Mouse (Mus musculus) bone marrow macrophage, adult 2 months (primary cell): Measurements from ENCODE around the gene Tprgl. TPM values are rescaled to one million over a fixed set of nuclear protein-coding genes. Genes with fewer than 3 reads are reported as not detected.
A peak's percentile ranks its signal among the peaks of the same experiment; 100 is the strongest.

Experiments used
- H3K27ac ChIP-seq: 2 replicates; pipeline ENCODE4 v1.5.1; 2012; ENCODE audit warnings: low read depth, low read length; ENCODE audit not compliant: insufficient read depth
- H3K4me1 ChIP-seq: 2 replicates; pipeline ENCODE4 v1.6.1; 2012; ENCODE audit warnings: low read length; ENCODE audit not compliant: control insufficient read depth, insufficient read depth
- H3K4me3 ChIP-seq: 2 replicates; pipeline ENCODE4 v1.5.1; 2012; ENCODE audit warnings: mild to moderate bottlenecking, low read length, moderate library complexity; ENCODE audit not compliant: insufficient read depth
- CTCF ChIP-seq: IDR thresholded peaks from 2 replicates; pipeline ENCODE4 v1.5.1; 2012; ENCODE audit warnings: low read depth, mild to moderate bottlenecking, low read length, moderate library complexity
- POLR2A ChIP-seq: IDR thresholded peaks from 2 replicates; pipeline ENCODE4 v1.6.1; 2012; ENCODE audit warnings: mild to moderate bottlenecking, low read depth, low read length, borderline replicate concordance
- polyA plus RNA-seq: library from polyadenylated mRNA; stranded (reverse); fragments of >200 nt; gene quantifications from 2 replicates; pipeline ENCODE4 v1.2.4, GENCODE M21; 2012; ENCODE audit not compliant: missing spikeins, insufficient read depth, insufficient read length

The Tprgl gene
- polyA plus RNA-seq = 117 and 127 TPM in 2 replicates

DNA sequence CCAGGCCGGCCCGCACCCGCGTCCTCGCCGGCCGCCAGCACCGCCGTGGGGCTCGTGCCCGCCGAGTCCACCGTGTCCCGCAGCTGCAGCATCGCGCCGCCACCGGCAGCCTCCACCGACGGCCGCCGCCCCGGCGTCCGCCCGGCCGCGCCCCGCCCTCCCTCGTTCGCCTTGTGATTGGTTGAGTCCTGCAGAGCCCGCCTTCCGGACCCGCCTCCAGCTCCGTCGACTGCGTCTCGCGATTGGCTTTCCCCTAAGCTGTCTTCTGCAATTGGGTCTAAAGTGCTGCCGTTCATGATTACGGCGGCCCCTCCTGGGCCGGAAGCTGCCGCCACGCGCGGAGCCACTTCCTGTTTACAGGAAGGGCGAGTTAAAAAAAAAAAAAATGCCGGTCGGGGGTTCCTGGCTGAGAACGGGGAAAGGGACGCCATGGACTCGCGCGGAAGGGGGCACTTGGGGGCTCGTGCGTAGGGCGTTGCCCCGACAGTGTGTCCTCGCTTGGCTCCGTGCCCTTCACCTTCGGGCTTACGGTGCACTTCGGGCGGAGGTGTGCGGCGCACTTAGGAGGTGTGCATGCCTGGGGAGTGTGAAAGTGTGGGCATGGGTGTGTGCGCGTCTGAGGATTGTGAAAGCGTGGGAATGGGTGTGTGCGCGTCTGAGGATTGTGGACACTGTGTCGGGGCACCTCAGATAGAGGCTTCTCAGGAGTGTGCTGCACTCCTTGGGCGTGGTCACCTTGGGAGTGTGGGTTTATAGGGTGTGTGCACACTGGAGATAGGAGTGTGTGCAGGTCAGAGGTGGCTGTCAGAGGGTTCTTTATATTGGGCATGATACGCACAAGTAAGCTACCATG, at the start of gene Tprgl:
Gene Tprgl (minus strand): TSS at position 129 of the 853 bp plus-strand sequence.
- H3K4me1 ChIP-seq = peaks cover 5% of the 10 kb centered on the region; the same call in 1 of the 2 replicates
- peak within 1 kb of the TSS; percentile 96 for H3K4me3 ChIP-seq
- TF ChIP-seq CTCF (no peak), POLR2A (no peak; the same call in 1 of the 2 replicates)
- peak within 1 kb of the TSS; percentile 38 for H3K27ac ChIP-seq

DNA sequence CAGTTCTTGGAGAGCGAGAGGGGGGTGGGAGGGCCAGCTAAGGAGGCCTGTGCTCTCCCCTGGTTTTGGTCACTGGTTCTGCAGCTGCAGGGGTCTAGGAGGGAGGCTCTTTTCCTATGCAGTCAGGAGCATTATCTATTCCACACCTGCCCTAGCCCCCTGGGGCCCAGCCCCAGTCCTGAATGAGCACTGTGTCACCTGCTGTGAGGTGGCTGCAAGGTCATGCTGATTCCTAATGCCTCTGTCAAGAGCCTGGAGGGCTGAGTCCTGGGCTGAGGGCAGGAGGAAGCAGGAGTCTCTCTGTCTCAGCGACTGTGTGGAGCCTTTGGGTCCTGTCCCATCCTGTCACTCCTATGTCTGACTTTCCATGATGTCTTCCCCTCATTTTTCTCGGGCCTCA, 49.4 kb upstream of the Tprgl start:
- H3K4me1 ChIP-seq = no peaks in the 10 kb centered on the region
- TF ChIP-seq POLR2A = no peak
- no peak for TF ChIP-seq CTCF
- no peak overlapping the region for H3K27ac ChIP-seq
- no peak overlapping the region for H3K4me3 ChIP-seq

DNA sequence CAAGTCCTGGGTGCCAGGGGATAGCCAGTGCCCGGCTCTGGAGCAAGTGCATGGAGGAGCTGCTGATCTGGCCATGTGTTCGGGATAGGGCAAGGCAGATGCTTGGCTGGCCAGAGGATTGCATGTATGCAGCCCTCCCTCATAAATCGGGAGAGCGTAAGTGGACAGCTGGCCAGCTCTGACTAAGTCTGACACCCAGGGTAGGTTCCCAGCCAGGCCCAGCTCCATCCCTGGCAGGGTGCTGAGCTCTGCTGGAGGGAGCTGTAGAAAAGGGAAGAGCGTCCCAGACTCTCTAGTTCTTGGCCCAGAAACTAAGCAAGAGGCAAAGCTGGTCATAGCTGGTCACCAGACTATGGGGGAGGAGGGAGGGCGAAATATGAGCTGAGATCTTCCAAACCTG, 48.6 kb upstream of the Tprgl start:
- no peak for TF ChIP-seq POLR2A
- Histone ChIP-seq H3K4me3 (no peak overlapping the region), H3K4me1 (no peaks in the 10 kb centered on the region), H3K27ac (no peak overlapping the region)

DNA sequence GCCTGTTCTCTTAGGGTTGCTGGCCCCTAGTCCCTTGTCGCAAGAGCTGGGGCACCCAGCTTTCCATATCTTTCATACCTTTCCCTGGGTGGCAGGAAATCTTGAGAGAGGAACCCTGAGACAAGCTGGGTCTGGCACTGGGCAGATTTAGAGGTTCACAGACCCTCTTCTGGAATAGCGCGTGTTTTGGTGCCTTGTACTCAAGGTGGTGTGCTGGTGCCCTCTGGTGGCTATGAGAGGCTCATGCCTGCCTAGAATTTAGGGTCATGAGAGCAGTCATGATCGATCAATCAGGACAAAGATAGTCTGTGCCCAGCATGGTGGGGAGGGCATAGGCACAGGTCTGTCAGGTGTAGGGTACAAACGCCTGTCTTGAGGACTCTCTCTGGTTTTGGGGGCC, 46.8 kb upstream of the Tprgl start:
- TF ChIP-seq CTCF (peak; percentile 73), POLR2A (no peak)
- no peak overlapping the region for H3K27ac ChIP-seq
- no peak overlapping the region for H3K4me3 ChIP-seq
- no peaks in the 10 kb centered on the region for H3K4me1 ChIP-seq

DNA sequence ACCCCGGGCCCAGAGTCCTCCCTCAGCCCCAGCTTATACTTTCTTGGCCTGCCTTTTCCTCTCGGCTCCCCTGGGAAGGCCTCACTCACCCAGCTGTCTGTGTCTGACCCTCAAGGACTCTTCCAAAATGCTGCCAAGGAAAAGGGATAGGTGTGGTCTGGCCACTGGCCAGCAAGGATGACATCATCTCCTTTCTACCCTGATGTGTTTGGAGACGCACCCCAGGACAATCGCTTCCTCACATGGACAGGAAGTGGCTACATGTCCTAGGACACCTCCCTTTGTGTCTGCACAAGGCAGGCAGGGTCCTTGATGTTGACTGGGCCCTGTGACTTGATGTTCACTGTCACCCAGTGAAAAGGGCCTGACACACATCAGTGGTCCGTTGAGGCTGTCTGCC, 44.9 kb upstream of the Tprgl start:
- TF ChIP-seq POLR2A (no peak), CTCF (no peak)
- no peak overlapping the region for H3K27ac ChIP-seq

DNA sequence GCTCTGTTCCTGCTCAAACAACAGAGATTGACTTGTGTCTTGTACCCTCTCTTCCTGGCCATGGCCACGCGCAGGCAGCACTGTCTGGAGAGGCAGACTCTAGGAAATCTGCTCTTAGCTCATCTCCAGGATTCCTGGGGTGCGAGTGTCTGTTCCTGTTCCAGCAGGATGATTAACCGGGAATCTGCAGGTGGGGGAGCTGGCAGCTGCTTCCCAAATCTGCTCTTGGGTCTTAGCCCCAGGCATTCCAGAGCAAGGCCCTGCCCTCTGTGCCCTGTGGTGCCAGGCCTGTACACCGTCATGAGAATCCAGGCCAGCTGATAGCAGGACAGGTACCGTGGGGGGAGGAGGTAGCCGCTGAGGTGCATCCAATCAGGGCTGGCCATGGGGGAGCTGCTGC, 44.1 kb upstream of the Tprgl start:
- no peak overlapping the region for H3K4me3 ChIP-seq
- TF ChIP-seq POLR2A (no peak), CTCF (no peak)
- H3K4me1 ChIP-seq = no peaks in the 10 kb centered on the region
- H3K27ac ChIP-seq = no peak overlapping the region

More for the DNA sequence above, 44.9 kb upstream of the Tprgl start:
- Histone ChIP-seq H3K4me1 (no peaks in the 10 kb centered on the region), H3K4me3 (no peak overlapping the region)

DNA sequence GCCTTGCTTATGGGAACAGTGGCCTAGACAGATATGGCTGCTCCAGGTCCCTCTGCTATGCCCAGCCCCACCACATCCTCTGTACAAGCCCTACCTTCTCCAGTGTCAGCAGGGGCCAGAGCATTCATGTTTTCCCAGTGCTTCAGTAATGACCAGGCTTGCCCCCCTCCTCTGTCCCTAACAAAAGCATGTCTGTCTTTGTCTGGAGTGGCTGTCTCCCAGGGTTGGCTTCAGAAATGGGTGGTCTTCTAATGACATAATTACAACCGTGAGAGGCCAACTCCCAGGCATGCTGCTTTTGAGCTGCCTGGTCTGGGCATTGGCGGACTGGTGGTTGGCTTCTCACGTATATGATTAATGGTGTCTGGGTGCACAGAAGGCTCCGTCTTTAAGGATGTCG, 41.0 kb upstream of the Tprgl start:
- Histone ChIP-seq H3K4me1 (no peaks in the 10 kb centered on the region), H3K4me3 (no peak overlapping the region), H3K27ac (no peak overlapping the region)
- TF ChIP-seq CTCF = no peak
- TF ChIP-seq POLR2A = no peak

DNA sequence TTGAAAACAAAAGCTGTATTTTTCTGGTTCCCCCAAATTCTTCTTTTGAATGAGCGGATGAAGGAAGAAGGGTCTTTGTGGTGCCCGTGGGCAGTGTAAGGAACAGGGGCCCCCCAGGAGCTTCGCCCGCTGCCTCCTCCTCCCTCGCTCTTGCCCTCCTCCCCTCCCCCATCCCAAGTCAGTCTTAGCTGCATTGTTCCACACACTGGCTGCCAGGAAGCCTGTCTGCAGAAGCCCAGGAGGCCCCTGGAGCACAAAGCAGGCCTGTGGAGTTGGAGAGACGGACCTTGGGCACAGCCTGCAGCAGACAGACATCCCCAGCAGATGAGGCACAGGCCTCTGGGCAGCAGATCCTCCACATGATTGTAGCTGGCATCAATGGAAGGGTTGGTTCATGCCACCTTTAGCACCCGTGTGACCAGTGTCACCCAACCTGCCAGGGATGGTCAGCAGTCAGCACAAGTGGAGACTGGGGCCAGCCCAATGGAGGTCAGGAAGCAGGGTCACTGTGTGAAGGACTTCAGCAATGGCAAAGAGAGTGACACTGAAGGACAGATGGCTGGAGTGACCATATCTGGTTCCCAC, 38.0 kb upstream of the Tprgl start:
- Histone ChIP-seq H3K27ac (no peak overlapping the region), H3K4me1 (no peaks in the 10 kb centered on the region), H3K4me3 (no peak overlapping the region)
- no peak for TF ChIP-seq CTCF
- TF ChIP-seq POLR2A = no peak

DNA sequence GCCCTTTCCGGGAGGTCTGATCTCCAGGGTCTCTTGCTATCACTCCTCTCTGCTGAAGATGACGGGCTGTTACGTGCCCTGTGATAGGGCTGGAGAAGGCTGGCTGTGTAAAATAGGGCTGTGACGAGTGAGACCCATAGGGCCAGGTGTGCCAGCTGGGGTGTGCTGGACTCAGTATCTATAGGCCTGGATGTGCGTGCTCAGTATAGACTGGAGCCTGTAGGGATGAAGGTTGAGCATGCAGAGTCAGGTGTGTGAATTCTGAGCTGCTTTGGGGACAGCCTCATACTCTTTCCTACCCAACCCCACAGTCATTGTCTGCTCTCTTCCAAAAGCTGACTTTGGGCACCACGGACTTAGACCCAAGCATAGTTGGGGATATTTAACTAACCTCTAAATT, 37.5 kb upstream of the Tprgl start:
- TF ChIP-seq POLR2A (no peak), CTCF (no peak)
- Histone ChIP-seq H3K27ac (no peak overlapping the region), H3K4me3 (no peak overlapping the region), H3K4me1 (no peaks in the 10 kb centered on the region)

DNA sequence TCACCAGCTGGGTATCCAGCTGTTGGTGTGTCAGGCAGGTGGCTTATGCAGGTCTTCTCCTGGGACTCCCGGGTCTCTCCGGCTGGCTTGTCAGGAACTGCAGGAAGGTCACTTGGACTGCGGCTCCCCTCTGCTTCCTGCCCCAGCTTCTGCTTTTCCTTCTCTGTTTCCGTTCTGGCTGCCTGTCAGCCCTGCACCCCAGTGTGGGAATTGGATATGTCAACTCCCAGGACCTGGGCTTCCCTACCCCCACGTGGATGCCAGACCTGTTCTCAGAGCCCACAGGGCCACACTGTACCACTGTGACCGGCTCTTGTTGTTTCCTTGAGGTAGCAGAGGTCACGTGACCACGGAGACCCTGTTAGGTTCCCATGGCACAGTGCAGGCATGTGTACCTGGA, 28.5 kb upstream of the Tprgl start:
- H3K4me1 ChIP-seq = peaks cover 11% of the 10 kb centered on the region
- no peak overlapping the region for H3K27ac ChIP-seq
- no peak for TF ChIP-seq CTCF
- TF ChIP-seq POLR2A = no peak
- H3K4me3 ChIP-seq = no peak overlapping the region
